Mouse (Mus musculus) heart, postnatal 0 days (tissue): ENCODE results near the gene Hoxa3. TPM values are rescaled to one million over a fixed set of nuclear protein-coding genes. Genes with fewer than 3 reads are reported as not detected.

Source experiments
- ATAC-seq: fragments of 200-750 bp; cut with Nextera tagmentation; 2 replicates; pipeline ENCODE4 v1.8.0; 2017; ENCODE audit warnings: low read depth, moderate number of reproducible peaks, moderate library complexity; ENCODE audit not compliant: insufficient read depth
- DNase-seq: peaks from one replicate; pipeline ENCODE4 v3.0.0-alpha.2; 2016; ENCODE audit warnings: low spot score
- H3K27ac ChIP-seq: fragments of 300-500 bp; sonication (generic); 2 replicates; pipeline ENCODE4 v1.5.1; 2014; ENCODE audit warnings: low read depth, mild to moderate bottlenecking
- H3K27me3 ChIP-seq: fragments of 300-500 bp; sonication (generic); 2 replicates; pipeline ENCODE4 v1.6.1; 2014; ENCODE audit warnings: low read length, mixed read lengths; ENCODE audit not compliant: control insufficient read depth, insufficient read depth
- H3K36me3 ChIP-seq: fragments of 300-500 bp; sonication (generic); replicated peaks from 2 replicates; pipeline ENCODE4 v1.6.1; 2014; ENCODE audit warnings: low read length, mixed read lengths; ENCODE audit not compliant: control insufficient read depth, insufficient read depth
- H3K4me1 ChIP-seq: fragments of 300-500 bp; sonication (generic); 2 replicates; pipeline ENCODE4 v1.6.1; 2014; ENCODE audit warnings: antibody characterized with exemption; ENCODE audit not compliant: control insufficient read depth, insufficient read depth
- H3K4me2 ChIP-seq: fragments of 300-500 bp; sonication (generic); 2 replicates; pipeline ENCODE4 v1.6.1; 2014; ENCODE audit warnings: low read depth, mild to moderate bottlenecking, low read length, moderate library complexity
- H3K4me3 ChIP-seq: fragments of 300-500 bp; sonication (generic); 2 replicates; pipeline ENCODE4 v1.5.1; 2014; ENCODE audit warnings: low read depth, low read length
- H3K9ac ChIP-seq: fragments of 300-500 bp; sonication (generic); replicated peaks from 2 replicates; pipeline ENCODE4 v1.6.1; 2014; ENCODE audit warnings: low read depth, low read length, mixed read lengths
- H3K9me3 ChIP-seq: fragments of 300-500 bp; sonication (generic); replicated peaks from 2 replicates; pipeline ENCODE4 v1.6.1; 2016; ENCODE audit warnings: low read length; ENCODE audit not compliant: control insufficient read depth
- CTCF ChIP-seq: IDR thresholded peaks from 2 replicates; pipeline ENCODE4 v1.5.1; 2016; ENCODE audit warnings: antibody characterized with exemption, control low read depth, low read depth
- EP300 ChIP-seq: IDR thresholded peaks from 2 replicates; pipeline ENCODE4 v1.6.1; 2016; ENCODE audit warnings: antibody characterized with exemption, low read depth
- WGBS: fragments of 180-500 bp; shearing (Covaris S2); extraction: QIAGEN DNeasy Blood & Tissue Kit; methylation state at CpG from one replicate; pipeline ENCODE4 v1.1.7; 2014; 5-methylcytosine and 5-hydroxymethylcytosine counted together
- polyA plus RNA-seq: library from polyadenylated mRNA; unstranded; fragments of >200 nt; fragmentation: Nextera tagmentation; extraction: Ambion mirVana; gene quantifications from 2 replicates; pipeline ENCODE4 v1.2.1, GENCODE M21; 2015
- total RNA-seq: library from RNA; depleted of rRNA; stranded (reverse); fragments of >200 nt; gene quantifications from 2 replicates; pipeline ENCODE4 v1.2.3, GENCODE M21; 2014; ENCODE audit warnings: low replicate concordance

The Hoxa3 gene
- total and polyA plus RNA-seq, 2 experiments from 2014 or later: 0.37 TPM; not detected in 1

DNA sequence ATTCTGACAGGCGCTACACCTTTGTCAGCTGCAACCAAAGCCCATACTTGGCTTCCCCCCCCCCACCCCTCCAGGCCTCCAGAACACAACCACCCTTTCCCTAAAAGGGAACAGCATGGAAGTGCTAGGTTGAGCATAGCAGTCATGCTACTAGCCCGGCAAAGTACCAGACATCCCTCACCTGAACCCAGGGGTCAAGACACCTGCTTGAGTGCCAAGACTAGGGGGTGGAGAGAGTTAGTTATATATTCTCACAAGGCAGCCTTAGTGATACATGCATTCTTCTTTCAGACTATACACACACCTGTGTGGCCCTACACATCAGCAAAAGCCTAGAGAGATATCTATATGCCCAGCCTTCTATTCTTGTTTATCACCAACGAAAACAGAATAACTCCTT, 27.3 kb downstream of the Hoxa3 start:
- no peaks in the 10 kb centered on the region for H3K9me3 ChIP-seq
- ATAC-seq: no peak
- DNase-seq: no peak
- H3K9ac ChIP-seq: no peak overlapping the region
- H3K36me3 ChIP-seq: no peaks in the 10 kb centered on the region
- WGBS: 19% methylated on average over 3 of the region's 3 CpGs
- no peak overlapping the region for H3K27ac ChIP-seq
- peaks cover 100% of the 10 kb centered on the region for H3K27me3 ChIP-seq
- no peak overlapping the region for H3K4me2 ChIP-seq
- no peaks in the 10 kb centered on the region for H3K4me1 ChIP-seq
- H3K4me3 ChIP-seq: no peak overlapping the region
- TF ChIP-seq EP300: no peak
- no peak for TF ChIP-seq CTCF

- Histone ChIP-seq H3K4me2 (no peak overlapping the region), H3K9ac (no peak overlapping the region), H3K9me3 (no peaks in the 10 kb centered on the region), H3K36me3 (no peaks in the 10 kb centered on the region), H3K4me3 (no peak overlapping the region), H3K4me1 (no peaks in the 10 kb centered on the region), H3K27ac (no peak overlapping the region), H3K27me3 (peaks cover 100% of the 10 kb centered on the region)
- TF ChIP-seq CTCF (no peak), EP300 (no peak)
- DNase-seq (no peak), ATAC-seq (no peak)
- WGBS: 6% methylated on average over 19 of the region's 19 CpGs
Measured at GRCm38 (mm10) chr6:52185222-52185621, 27.9 kb downstream of the Hoxa3 start.

DNA sequence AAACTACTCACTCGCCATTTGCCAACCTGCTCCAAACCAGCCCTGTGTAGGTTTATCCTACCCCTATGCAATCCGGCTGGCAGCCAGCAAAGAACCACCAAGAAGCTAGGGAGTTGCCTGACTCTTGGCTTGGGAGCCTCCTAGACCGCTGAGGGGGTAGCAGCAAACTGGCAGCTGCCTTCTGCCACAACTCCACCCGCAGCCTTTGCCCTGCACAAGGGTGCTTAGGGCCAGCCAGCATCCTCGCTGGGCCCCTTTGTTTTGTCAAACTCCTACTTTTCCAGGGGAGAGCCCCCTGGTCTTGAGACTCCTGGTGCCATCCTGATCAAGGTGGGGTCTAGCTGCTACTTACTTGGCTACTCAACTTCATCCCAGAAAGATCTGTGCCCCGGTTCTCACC, 28.5 kb downstream of the Hoxa3 start:
- no peak overlapping the region for H3K4me2 ChIP-seq

DNA sequence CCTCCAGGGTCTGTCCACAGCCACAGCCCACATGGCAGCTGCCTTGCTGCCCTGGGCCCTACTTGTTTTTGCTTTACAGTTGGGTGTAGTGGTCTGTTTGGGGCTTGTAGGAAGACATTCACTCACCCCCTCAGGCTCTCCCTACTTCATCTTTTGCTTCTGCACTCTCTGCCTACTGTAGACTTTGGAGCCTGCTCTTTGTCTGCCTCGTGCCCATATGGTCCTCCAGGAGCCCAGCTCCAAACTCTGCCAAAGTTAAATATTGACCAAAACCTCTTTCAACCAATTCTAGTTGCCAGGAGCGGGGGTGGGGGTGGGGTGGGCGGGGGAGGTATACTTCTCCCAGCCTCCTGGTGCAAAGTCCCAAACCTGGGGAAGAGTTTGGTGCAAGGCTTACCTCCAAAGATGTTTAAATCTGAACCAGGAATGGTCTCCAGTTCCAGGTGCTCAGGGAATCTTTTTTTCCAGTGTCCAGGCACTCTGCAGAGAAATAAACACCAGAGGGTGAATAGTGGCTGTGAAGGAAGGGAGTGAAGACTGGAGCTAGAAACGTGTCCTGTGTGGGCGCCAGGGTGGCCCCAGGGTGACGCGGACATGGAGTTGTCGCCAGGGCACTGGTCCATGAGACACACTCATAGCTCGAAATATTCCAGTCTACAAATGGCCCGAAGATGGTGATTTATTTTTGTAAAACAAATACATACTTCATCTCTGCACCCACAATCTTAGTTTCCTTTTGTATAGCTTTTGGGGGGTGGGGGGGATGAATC, 29.6 kb downstream of the Hoxa3 start:
- no peak for ATAC-seq

More for the DNA sequence above, 28.5 kb downstream of the Hoxa3 start:
- Histone ChIP-seq H3K9me3 (no peaks in the 10 kb centered on the region), H3K9ac (no peak overlapping the region), H3K36me3 (no peaks in the 10 kb centered on the region), H3K4me1 (no peaks in the 10 kb centered on the region), H3K27me3 (peaks cover 100% of the 10 kb centered on the region), H3K4me3 (no peak overlapping the region), H3K27ac (no peak overlapping the region)
- TF ChIP-seq CTCF (no peak), EP300 (no peak)
- 6% methylated on average over 6 of the region's 6 CpGs for WGBS
- ATAC-seq (no peak), DNase-seq (no peak)

DNA sequence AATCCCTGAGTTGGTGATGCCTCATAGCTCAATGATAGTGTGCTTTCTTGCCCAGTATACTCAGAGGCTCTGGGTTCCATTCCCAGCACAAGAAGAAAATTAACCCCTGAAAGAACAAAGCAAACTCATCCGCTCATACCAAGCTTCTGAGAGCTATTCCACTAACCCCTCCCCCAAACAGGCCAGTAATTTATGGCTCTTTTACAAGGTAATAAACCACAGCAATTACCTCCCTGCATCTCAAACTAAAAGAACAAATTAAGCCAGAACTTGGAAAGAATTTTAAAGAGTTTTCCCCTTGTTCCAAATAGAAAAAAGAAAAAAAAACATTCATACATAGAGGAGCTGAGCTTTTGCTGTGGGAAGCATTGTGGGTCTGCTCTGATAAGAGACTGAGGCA, 30.3 kb downstream of the Hoxa3 start:
- ATAC-seq (no peak), DNase-seq (no peak)
- peaks cover 100% of the 10 kb centered on the region for H3K27me3 ChIP-seq
- WGBS: 19% methylated on average over 1 of the region's 1 CpGs
- H3K4me2 ChIP-seq: no peak overlapping the region
- no peak overlapping the region for H3K4me3 ChIP-seq
- no peaks in the 10 kb centered on the region for H3K4me1 ChIP-seq
- H3K9ac ChIP-seq: no peak overlapping the region
- H3K27ac ChIP-seq: no peak overlapping the region
- TF ChIP-seq EP300 (no peak), CTCF (no peak)
- H3K36me3 ChIP-seq: no peaks in the 10 kb centered on the region
- H3K9me3 ChIP-seq: no peaks in the 10 kb centered on the region

More for the DNA sequence above, 29.6 kb downstream of the Hoxa3 start:
- H3K27ac ChIP-seq: no peak overlapping the region
- 18% methylated on average over 10 of the region's 10 CpGs for WGBS
- H3K27me3 ChIP-seq: peaks cover 100% of the 10 kb centered on the region
- no peak overlapping the region for H3K4me3 ChIP-seq
- TF ChIP-seq CTCF: no peak
- no peak for TF ChIP-seq EP300
- DNase-seq: no peak
- H3K4me1 ChIP-seq: no peaks in the 10 kb centered on the region
- H3K9me3 ChIP-seq: no peaks in the 10 kb centered on the region
- no peak overlapping the region for H3K9ac ChIP-seq
- no peaks in the 10 kb centered on the region for H3K36me3 ChIP-seq
- no peak overlapping the region for H3K4me2 ChIP-seq

DNA sequence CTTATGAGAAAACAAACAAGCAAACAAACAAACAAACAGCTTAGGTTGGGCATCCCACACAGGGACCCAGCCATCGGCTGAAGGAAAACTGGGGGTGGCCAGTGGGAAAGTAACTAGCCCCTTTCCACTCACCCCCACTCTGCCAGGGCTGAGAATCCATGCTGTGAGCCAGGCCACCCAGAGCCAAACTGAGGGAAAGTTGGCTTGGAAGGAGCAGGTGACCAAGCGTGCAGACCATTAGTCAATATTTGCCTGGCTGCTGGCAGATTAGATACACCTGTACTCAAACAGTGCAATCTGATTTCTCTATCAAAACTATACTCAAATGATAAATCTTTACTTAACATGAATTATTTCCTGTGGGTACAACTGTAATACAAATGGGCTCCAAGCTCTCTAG, 31.1 kb downstream of the Hoxa3 start:
- Histone ChIP-seq H3K4me3 (no peak overlapping the region), H3K9ac (no peak overlapping the region), H3K9me3 (no peaks in the 10 kb centered on the region), H3K27ac (no peak overlapping the region), H3K36me3 (no peaks in the 10 kb centered on the region), H3K4me1 (no peaks in the 10 kb centered on the region), H3K4me2 (no peak overlapping the region), H3K27me3 (peaks cover 99% of the 10 kb centered on the region)
- DNase-seq (no peak), ATAC-seq (no peak)
- TF ChIP-seq EP300: no peak
- TF ChIP-seq CTCF: no peak
- 29% methylated on average over 2 of the region's 2 CpGs for WGBS
